Mouse (Mus musculus): ENCODE measurements around the gene Zfp354c.

DNA sequence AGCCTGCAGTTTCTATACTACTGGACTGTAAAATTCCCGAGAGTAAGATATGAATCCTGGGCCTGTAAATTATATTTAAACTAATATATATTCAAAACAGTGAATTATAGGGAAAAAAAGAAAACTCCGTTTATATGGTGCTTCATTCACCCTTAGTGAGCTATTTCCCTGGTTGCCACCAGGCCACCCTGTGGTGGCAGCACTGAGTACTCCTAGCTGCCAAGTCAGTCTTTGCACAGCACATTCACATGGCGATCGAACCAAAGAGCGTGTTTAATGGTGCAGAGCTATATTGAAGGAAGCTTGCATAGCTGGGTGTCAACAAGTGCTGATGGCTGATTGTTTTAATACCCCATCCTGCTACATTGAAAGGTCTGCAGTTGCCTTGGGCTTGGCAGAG, 19.5 kb upstream of the Zfp354c start:
- TF ChIP-seq CTCF (IDR thresholded peaks at IDR 0.05) (peak; percentile 60), EP300 (IDR thresholded peaks at IDR 0.05) (no peak)

Measured in lung, postnatal 0 days (tissue).